Mouse (Mus musculus): ENCODE measurements around the gene Alkbh5. TPM values are rescaled to one million over a fixed set of nuclear protein-coding genes. Genes with fewer than 3 reads are reported as not detected.
"Not testable (repeated sequence)": the region's sequence is repeated elsewhere in the genome, so short reads cannot be mapped to it uniquely, and the experiment has no call there.

Gene Alkbh5
- polyA plus RNA-seq, 1 experiment: 2.2 TPM

DNA sequence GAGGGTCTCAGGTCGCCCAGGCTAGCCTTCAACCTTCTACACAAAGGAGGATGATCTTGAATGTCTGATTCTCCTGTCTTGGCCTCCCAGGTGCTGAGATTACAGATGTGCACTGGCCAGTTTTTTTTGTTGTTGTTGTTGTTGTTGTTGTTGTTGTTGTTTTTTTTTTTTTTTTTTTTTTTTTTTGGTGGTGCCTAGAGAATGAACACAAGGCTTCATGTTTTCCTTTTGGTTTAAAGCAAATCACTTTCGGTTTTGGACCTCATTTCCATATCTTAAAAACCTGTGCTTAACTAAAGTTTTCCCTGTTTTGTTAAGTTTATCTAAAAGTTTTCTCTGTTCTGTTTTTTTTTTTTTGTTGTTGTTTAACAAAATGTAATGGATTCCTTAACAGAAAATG lies 3.4 kb downstream of the Alkbh5 start:
- H3K9me3 ChIP-seq (ENCODE audit: control insufficient read depth, low read length): no peaks in the 10 kb centered on the region
- peaks cover under 1% of the 10 kb centered on the region; the same call in 1 of the 2 replicates for H3K27me3 ChIP-seq (ENCODE audit: control insufficient read depth)
- H3K4me3 ChIP-seq (replicated peaks): peak overlapping the region; percentile 89
- TF ChIP-seq TAL1 (IDR thresholded peaks at IDR 0.05; ENCODE audit: low read length): no peak
- no peak for TF ChIP-seq GATA1 (IDR thresholded peaks at IDR 0.05; ENCODE audit: low read length)
- peaks cover 51% of the 10 kb centered on the region for H3K36me3 ChIP-seq (ENCODE audit: control insufficient read depth)
- peaks cover 49% of the 10 kb centered on the region for H3K4me1 ChIP-seq (ENCODE audit: control insufficient read depth)

DNA sequence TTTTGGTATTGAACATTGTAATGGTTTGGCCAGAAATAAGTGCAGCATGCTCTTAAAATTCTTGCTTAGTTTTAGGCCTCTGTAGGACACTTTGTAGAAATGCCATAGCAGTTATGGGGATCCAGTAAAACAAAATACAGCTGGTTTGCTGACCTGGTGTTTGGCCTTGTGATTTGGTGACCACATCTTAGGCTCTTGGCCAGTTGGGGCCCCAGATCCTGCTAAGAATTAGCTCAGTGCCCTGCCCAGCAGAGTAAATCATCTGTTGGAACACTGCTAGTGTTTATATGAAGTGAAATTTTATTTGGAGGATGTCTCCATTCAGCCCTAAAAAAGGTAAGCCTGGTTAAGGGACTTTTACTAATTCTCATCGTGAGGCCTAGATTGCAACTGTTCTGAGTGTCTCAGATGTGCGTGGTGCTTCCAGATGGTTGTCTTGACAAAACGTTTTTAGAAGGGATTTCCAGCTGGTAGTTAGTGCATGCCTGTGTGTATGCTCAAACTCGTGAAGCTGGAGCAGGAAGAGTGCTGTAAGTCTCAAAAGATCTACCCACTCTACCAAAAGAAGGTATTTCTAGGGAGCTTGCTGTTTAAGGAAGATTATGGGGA lies 3.9 kb downstream of the Alkbh5 start:
- H3K9me3 ChIP-seq (ENCODE audit: control insufficient read depth, low read length): no peaks in the 10 kb centered on the region
- peaks cover 56% of the 10 kb centered on the region for H3K36me3 ChIP-seq (ENCODE audit: control insufficient read depth)
- no peaks in the 10 kb centered on the region for H3K27me3 ChIP-seq (ENCODE audit: control insufficient read depth)
- peak overlapping the region; percentile 89 for H3K4me3 ChIP-seq (replicated peaks)
- no peak for TF ChIP-seq TAL1 (IDR thresholded peaks at IDR 0.05; ENCODE audit: low read length)
- TF ChIP-seq GATA1 (IDR thresholded peaks at IDR 0.05; ENCODE audit: low read length): no peak
- H3K4me1 ChIP-seq (ENCODE audit: control insufficient read depth): peaks cover 51% of the 10 kb centered on the region

DNA sequence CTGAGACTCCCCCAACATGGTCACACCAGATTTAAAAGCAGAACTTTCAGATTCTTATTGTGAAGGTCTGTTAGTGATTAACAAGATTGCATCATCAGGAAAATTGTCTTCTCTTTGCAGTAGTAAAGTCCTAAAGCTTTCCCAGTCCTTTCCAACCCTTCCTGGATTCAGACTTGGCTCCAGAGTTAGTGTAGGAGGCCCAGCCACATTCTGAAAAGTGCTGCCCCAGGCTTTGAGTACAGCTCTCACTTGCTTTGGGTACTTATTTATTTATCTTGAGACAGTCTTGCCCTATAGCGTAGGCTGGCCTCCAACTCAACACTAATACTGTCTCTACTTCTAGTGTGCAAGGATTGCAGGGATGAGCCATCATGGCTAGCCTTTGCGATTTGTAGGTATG lies 4.6 kb downstream of the Alkbh5 start:
- Histone ChIP-seq H3K27me3 (ENCODE audit: control insufficient read depth) (no peaks in the 10 kb centered on the region), H3K9me3 (ENCODE audit: control insufficient read depth, low read length) (no peaks in the 10 kb centered on the region), H3K4me3 (replicated peaks) (peak overlapping the region; percentile 89), H3K36me3 (ENCODE audit: control insufficient read depth) (peaks cover 62% of the 10 kb centered on the region), H3K4me1 (ENCODE audit: control insufficient read depth) (peaks cover 49% of the 10 kb centered on the region)
- no peak for TF ChIP-seq GATA1 (IDR thresholded peaks at IDR 0.05; ENCODE audit: low read length)
- no peak for TF ChIP-seq TAL1 (IDR thresholded peaks at IDR 0.05; ENCODE audit: low read length)

DNA sequence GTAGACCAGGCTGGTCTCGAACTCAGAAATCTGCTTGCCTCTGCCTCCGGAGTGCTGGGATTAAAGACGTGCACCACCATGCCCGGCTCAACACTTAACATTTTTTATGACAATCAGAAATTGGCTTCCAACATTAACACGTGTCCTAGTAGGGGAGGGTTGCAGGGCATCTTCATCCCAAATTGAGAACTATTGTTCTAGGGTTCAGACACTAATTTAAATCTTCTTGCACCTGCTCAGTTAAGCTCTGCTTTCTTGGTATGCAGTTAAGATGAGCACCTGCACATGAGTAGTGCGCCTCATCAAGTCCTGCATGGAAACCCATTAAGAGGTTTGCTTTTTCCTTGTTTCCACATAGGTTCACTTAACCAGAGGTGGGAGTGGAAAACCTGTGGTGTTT lies 5.7 kb downstream of the Alkbh5 start:
- TF ChIP-seq TAL1 (IDR thresholded peaks at IDR 0.05; ENCODE audit: low read length): no peak
- no peak for TF ChIP-seq GATA1 (IDR thresholded peaks at IDR 0.05; ENCODE audit: low read length)
- H3K4me1 ChIP-seq (ENCODE audit: control insufficient read depth): peaks cover 38% of the 10 kb centered on the region

DNA sequence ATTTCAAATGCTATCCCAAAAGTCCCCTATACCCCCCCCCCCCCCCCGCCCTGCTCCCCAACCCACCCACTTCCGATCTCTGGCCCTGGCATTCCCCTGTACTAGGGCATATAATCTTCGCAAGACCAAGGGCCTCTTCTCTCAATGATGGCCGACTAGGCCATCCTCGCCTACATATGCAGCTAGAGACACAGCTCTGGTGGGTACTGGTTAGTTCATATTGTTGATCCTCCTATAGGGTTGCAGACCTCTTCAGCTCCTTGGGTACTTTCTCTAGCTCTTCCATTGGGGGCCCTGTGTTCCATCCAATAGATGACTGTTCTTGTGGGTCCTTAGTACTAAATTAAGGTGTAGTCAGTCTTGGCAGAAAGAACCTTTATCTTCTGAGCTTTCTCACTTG lies 7.0 kb downstream of the Alkbh5 start:
- not testable (repeated sequence) for H3K9me3 ChIP-seq (ENCODE audit: control insufficient read depth, low read length); H3K4me3 ChIP-seq (replicated peaks); H3K27me3 ChIP-seq (ENCODE audit: control insufficient read depth)
- peaks cover 87% of the 10 kb centered on the region for H3K36me3 ChIP-seq (ENCODE audit: control insufficient read depth)
- peaks cover 37% of the 10 kb centered on the region for H3K4me1 ChIP-seq (ENCODE audit: control insufficient read depth)

More for the DNA sequence above, 5.7 kb downstream of the Alkbh5 start:
- peaks cover 73% of the 10 kb centered on the region for H3K36me3 ChIP-seq (ENCODE audit: control insufficient read depth)
- no peaks in the 10 kb centered on the region for H3K9me3 ChIP-seq (ENCODE audit: control insufficient read depth, low read length)
- no peak overlapping the region for H3K4me3 ChIP-seq (replicated peaks)
- no peaks in the 10 kb centered on the region for H3K27me3 ChIP-seq (ENCODE audit: control insufficient read depth)

DNA sequence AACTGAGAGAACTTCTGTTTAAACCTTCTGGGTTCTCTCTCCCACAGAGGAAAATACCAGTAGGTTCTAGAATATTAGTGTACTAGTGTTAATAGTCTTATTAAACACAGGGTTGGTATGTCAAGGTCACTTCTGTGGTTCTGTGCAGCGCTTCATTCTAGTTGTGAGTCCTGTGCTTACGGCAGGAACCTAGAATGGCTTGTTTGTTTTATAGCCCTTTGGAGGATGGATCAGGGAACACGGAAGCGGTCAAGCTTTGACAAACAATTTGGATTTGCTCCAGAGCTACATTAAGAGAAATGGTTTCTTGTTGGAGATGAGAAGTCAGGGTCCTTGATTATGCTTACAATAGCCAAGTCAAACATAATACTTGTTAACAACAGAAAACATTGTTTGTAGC lies 9.3 kb downstream of the Alkbh5 start:
- peaks cover 21% of the 10 kb centered on the region for H3K4me1 ChIP-seq (ENCODE audit: control insufficient read depth)

DNA sequence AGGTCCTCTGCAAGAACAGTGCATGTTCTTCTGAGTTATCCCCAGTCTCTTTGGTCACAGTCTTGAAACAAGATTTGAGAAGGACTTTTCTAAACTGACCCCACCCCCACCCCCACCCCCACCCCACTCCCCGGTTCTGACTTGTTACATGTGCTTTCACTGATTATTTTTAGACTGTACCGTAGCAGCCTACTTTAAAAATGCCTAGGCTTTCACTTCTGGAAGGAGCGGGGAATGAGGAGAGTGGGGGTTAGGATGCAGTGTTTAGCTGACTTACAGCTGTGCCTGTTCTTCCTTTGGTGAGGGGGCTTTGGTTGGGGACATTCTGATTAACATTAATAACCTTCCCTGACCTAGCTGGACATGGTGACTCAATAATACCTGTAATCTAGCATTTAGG lies 11.9 kb downstream of the Alkbh5 start:
- no peak overlapping the region for H3K4me3 ChIP-seq (replicated peaks)
- H3K27me3 ChIP-seq (ENCODE audit: control insufficient read depth): no peaks in the 10 kb centered on the region
- peaks cover 5% of the 10 kb centered on the region for H3K4me1 ChIP-seq (ENCODE audit: control insufficient read depth)
- H3K9me3 ChIP-seq (ENCODE audit: control insufficient read depth, low read length): no peaks in the 10 kb centered on the region
- H3K36me3 ChIP-seq (ENCODE audit: control insufficient read depth): peaks cover 99% of the 10 kb centered on the region
- no peak for TF ChIP-seq TAL1 (IDR thresholded peaks at IDR 0.05; ENCODE audit: low read length)
- no peak for TF ChIP-seq GATA1 (IDR thresholded peaks at IDR 0.05; ENCODE audit: low read length)

More for the DNA sequence above, 9.3 kb downstream of the Alkbh5 start:
- Histone ChIP-seq H3K36me3 (ENCODE audit: control insufficient read depth) (peaks cover 97% of the 10 kb centered on the region), H3K27me3 (ENCODE audit: control insufficient read depth) (no peaks in the 10 kb centered on the region), H3K9me3 (ENCODE audit: control insufficient read depth, low read length) (no peaks in the 10 kb centered on the region), H3K4me3 (replicated peaks) (no peak overlapping the region)
- no peak for TF ChIP-seq TAL1 (IDR thresholded peaks at IDR 0.05; ENCODE audit: low read length)
- no peak for TF ChIP-seq GATA1 (IDR thresholded peaks at IDR 0.05; ENCODE audit: low read length)

DNA sequence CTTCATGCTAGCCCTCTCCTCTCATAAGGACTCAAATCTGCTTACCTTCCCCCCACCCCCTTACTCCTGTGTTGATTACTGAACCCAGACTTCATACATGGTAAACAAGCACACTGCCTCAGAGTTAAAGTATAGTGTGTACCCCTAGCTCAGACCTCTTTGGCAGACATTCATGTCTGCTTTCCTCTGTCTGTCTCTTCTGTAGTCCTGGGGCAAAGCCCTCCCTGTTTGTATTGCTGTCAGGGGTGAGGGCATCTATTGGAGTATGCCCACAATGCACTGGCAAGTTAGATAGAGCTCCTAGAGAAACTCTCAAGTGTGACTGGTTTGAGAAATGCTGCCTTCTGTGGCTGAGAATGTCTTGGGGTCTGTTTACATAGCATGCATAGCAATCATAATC lies 16.9 kb downstream of the Alkbh5 start:
- H3K9me3 ChIP-seq (ENCODE audit: control insufficient read depth, low read length): no peaks in the 10 kb centered on the region
- no peaks in the 10 kb centered on the region; the same call in 1 of the 2 replicates for H3K4me1 ChIP-seq (ENCODE audit: control insufficient read depth)
- TF ChIP-seq TAL1 (IDR thresholded peaks at IDR 0.05; ENCODE audit: low read length) (no peak), GATA1 (IDR thresholded peaks at IDR 0.05; ENCODE audit: low read length) (no peak)
- no peaks in the 10 kb centered on the region for H3K27me3 ChIP-seq (ENCODE audit: control insufficient read depth)
- H3K4me3 ChIP-seq (replicated peaks): no peak overlapping the region
- peaks cover 100% of the 10 kb centered on the region for H3K36me3 ChIP-seq (ENCODE audit: control insufficient read depth)

DNA sequence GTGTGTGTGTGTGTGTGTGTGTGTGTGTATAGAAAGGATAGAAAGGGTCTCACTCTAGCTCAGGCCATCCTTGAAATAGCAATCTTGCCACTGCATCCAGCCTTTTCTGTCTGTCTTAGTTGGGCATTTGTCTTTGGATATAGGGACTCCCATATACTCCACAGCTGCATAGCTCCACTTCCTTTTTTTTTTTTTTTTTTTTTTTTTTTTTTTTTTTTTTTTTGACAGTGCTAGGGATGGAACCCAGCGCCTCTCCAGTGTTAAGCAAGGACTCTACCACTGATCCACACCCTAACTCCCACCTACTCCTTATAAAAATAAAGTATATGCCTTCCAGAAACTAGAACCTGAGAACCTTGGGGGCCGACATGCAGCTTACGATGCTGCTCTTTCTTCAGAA lies 21.5 kb downstream of the Alkbh5 start:
- TF ChIP-seq GATA1 (IDR thresholded peaks at IDR 0.05; ENCODE audit: low read length) (no peak), TAL1 (IDR thresholded peaks at IDR 0.05; ENCODE audit: low read length) (no peak)
- H3K4me1 ChIP-seq (ENCODE audit: control insufficient read depth): no peaks in the 10 kb centered on the region
- no peak overlapping the region for H3K4me3 ChIP-seq (replicated peaks)
- H3K36me3 ChIP-seq (ENCODE audit: control insufficient read depth): peaks cover 76% of the 10 kb centered on the region
- H3K9me3 ChIP-seq (ENCODE audit: control insufficient read depth, low read length): no peaks in the 10 kb centered on the region
- no peaks in the 10 kb centered on the region for H3K27me3 ChIP-seq (ENCODE audit: control insufficient read depth)

DNA sequence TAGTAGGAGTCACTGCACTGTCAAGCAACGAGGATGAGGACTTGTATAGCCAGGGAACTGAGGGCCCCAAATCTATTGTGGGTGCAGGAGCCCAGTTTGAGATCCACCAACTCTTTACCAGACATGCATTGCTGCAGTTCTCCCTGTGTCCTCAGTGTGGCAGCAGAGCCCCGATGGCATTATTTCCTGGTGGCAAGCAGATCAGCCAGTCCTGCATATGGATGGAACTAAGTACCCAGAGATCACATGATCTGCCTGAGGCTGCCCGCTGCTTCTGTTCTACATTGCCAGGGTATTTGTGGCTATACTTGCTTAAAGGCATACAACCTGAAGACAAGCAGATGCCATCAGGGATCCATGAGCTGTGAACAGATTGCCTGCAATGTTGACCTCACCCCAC lies 23.2 kb downstream of the Alkbh5 start:
- Histone ChIP-seq H3K27me3 (ENCODE audit: control insufficient read depth) (no peaks in the 10 kb centered on the region), H3K36me3 (ENCODE audit: control insufficient read depth) (peaks cover 59% of the 10 kb centered on the region), H3K4me1 (ENCODE audit: control insufficient read depth) (no peaks in the 10 kb centered on the region), H3K4me3 (replicated peaks) (no peak overlapping the region), H3K9me3 (ENCODE audit: control insufficient read depth, low read length) (no peaks in the 10 kb centered on the region)
- TF ChIP-seq TAL1 (IDR thresholded peaks at IDR 0.05; ENCODE audit: low read length): no peak
- no peak for TF ChIP-seq GATA1 (IDR thresholded peaks at IDR 0.05; ENCODE audit: low read length)

DNA sequence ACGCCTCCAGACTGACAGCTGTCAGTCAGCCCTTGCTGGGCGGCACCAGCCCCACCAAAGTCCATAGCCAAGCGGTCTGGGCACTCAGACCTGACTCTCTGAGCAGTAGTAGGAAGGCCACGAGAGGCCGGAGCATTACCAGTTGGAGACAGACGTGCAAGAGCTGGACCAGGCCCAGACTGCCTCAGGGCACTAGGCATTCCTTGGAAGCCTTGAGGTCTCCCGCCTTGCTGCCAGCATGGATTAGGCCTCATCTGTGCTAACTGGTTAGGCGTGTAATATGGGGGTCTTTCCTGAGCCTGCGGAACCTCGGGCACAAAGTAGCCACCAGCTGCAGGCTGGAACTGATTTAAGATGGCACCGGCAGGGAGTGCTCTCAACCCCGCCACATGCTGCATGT lies 37.8 kb downstream of the Alkbh5 start:
- H3K9me3 ChIP-seq (ENCODE audit: control insufficient read depth, low read length); H3K36me3 ChIP-seq (ENCODE audit: control insufficient read depth); H3K4me3 ChIP-seq (replicated peaks); H3K4me1 ChIP-seq (ENCODE audit: control insufficient read depth); H3K27me3 ChIP-seq (ENCODE audit: control insufficient read depth): not testable (repeated sequence)

Data from erythroblast, embryonic 14.5 days (primary cell).